Mouse (Mus musculus): ENCODE measurements around the gene D430042O09Rik.

DNA sequence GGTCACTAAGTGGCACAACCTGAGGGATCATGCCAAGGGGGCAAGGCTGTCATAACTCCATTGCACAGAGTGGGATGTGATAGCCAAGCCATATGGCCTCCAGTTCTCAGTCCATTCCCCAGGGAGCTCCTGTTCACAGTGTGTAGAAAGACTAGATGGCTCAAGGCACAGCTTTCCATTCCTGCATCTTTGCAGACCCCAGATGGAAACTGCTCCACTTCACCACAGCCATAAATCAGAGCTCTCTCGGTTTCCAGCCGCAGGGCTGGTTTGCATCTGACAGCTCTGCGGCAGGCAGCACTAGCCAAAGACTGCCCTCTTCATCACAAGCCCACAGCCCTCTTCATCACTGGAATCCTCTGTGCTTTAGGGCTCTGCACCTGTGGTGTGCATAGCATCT is 108.0 kb downstream of the D430042O09Rik start:
- TF ChIP-seq CEBPB (IDR thresholded peaks at IDR 0.05; ENCODE audit: low read depth), result no peak
- no peak for TF ChIP-seq CTCF (IDR thresholded peaks at IDR 0.05; ENCODE audit: control insufficient read depth, insufficient read depth, insufficient read length)
- TF ChIP-seq USF1 (IDR thresholded peaks at IDR 0.05; ENCODE audit: low read depth), result no peak
- TF ChIP-seq MAX (IDR thresholded peaks at IDR 0.05), result no peak
- no peak for TF ChIP-seq MYOG (IDR thresholded peaks at IDR 0.05; ENCODE audit: control insufficient read depth, extremely low read depth, insufficient read length)
- no peak for TF ChIP-seq MYOD1 (IDR thresholded peaks at IDR 0.05; ENCODE audit: control insufficient read depth, insufficient read length, low read depth)
